Mouse (Mus musculus): Measurements from ENCODE around the gene Olfml2b.

Olfml2b gene

GRCm38 (mm10) chr1:170689773-170690172, 45.4 kb downstream of the Olfml2b start:
- no peak for ATAC-seq (ENCODE audit: insufficient number of reproducible peaks, low FRiP score, low TSS enrichment)

DNA sequence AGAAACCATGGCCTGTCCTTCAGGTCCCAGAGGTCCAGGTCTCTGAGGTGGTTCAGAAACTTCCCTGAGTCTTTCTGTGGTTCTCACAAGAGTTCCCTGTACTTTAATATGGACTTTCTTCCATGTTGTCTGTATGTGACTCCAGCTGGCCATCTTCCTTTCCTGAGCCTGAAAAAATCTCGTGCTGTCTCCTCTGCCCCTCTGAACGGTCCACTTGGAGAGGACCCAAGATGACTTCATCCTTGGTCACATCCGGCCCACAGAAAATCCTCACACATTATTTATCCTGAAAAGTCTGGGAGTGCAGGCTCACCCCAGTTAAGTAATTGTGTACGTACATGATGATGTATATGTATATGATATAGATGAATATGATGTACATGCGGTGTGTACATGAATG, 47.0 kb downstream of the Olfml2b start:
- ATAC-seq (ENCODE audit: insufficient number of reproducible peaks, low FRiP score, low TSS enrichment): no peak

GRCm38 (mm10) chr1:170694821-170695291, 50.5 kb downstream of the Olfml2b start:
- ATAC-seq (ENCODE audit: insufficient number of reproducible peaks, low FRiP score, low TSS enrichment): no peak

DNA sequence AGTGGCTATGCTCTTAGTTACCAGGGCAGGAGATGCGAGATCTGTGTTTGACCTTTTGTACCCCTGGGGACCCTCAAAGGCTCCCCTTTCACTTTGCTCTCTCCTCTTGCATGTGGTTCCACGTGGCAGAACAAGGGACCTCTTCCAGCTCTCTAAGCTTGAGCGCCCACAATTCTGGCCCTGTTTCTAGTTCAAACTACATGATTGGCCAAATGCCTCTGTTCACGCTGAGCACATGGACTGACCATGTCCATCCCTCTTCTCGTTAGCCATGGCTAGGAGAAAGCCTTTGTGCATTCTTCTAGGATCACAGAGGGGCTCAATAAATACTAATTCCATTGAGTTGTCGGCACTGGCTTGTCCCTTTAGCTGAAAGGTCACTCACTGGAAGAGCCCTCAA, 51.0 kb downstream of the Olfml2b start:
- ATAC-seq (ENCODE audit: insufficient number of reproducible peaks, low FRiP score, low TSS enrichment): no peak

GRCm38 (mm10) chr1:170696996-170697395, 52.7 kb downstream of the Olfml2b start:
- ATAC-seq (ENCODE audit: insufficient number of reproducible peaks, low FRiP score, low TSS enrichment): no peak

DNA sequence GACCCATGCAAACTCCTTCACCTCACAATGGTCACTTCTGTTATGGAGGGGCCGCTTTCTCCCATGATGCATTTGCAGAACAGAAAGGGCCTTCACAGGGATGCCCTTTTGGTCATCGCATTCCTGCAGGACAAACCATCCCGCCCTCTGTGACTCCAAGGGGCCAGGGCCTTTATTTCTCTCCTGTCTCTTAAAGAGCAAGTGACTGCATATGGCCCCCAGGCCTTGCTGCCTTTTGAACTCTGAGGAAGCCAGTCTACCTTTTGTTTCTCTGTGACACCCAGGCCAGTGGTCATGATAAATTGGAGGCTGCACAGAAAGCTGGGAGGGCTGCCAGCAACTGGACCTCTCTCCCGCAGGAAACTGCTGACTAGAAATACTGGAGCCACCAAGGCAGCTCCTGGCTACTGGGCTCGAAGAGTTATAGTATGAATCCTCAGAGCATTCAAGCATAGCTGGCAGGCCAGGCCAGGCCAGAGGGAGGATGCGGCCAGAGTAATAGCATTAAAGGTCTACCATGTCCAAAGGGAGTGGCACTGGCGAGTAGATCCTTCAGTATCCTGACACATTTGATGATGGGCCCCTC, 53.5 kb downstream of the Olfml2b start:
- ATAC-seq (ENCODE audit: insufficient number of reproducible peaks, low FRiP score, low TSS enrichment): no peak

DNA sequence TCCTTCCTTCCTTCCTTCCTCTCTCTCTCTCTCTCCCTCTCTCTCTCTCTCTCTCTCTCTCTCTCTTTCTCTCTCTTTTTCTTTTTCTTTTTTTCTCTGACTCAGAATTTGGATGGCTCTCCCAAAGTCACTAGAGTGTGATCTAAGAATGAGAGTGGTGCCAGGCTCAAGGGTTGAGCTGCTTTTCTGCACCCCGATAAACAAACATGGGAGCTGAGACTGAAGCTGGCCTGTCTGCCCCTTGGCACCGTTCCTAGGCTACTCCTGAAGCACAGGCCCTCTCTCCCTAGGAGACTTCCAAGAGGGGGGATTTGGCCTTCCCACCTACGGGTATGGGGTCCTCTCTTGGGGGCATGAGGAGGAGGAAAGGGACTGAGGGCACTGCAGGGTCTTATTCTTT, 54.4 kb downstream of the Olfml2b start:
- no peak for ATAC-seq (ENCODE audit: insufficient number of reproducible peaks, low FRiP score, low TSS enrichment)

GRCm38 (mm10) chr1:170699553-170699952, 55.2 kb downstream of the Olfml2b start:
- ATAC-seq (ENCODE audit: insufficient number of reproducible peaks, low FRiP score, low TSS enrichment): no peak

DNA sequence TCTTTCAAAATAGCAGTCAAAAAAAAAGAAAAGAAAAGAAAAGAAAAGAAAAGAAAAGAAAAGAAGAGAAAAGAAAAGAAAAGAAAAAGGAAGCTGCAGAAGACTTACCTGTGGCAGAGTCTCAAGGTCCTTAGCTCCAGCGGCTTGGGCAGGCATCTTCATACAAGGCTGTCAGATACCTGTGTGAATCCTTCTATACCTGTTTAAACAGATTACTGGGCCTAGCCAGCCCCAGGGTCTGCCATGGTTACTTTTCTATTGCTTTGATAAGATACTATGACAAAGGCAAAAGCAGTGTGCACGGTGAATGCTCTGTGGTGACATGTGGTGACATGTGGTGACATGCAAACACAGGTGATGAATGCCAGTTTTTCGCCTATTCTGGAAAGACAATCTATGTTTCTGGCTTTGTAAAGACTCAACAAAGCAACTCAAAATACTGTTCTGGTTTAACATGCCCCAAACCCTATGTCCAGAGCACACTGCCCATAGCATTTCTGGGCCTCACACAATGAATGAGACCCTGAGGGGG, 56.2 kb downstream of the Olfml2b start:
- ATAC-seq (ENCODE audit: insufficient number of reproducible peaks, low FRiP score, low TSS enrichment): no peak

GRCm38 (mm10) chr1:170701178-170701577, 56.8 kb downstream of the Olfml2b start:
- ATAC-seq (ENCODE audit: insufficient number of reproducible peaks, low FRiP score, low TSS enrichment): no peak

- no peak for ATAC-seq (ENCODE audit: insufficient number of reproducible peaks, low FRiP score, low TSS enrichment)
These were observed 57.2 kb downstream of the Olfml2b start for GRCm38 (mm10) chr1:170701582-170701981.

GRCm38 (mm10) chr1:170702263-170702662, 57.9 kb downstream of the Olfml2b start:
- ATAC-seq (ENCODE audit: insufficient number of reproducible peaks, low FRiP score, low TSS enrichment): no peak

- no peak for ATAC-seq (ENCODE audit: insufficient number of reproducible peaks, low FRiP score, low TSS enrichment)
These were observed 58.6 kb downstream of the Olfml2b start for GRCm38 (mm10) chr1:170702958-170703357.

DNA sequence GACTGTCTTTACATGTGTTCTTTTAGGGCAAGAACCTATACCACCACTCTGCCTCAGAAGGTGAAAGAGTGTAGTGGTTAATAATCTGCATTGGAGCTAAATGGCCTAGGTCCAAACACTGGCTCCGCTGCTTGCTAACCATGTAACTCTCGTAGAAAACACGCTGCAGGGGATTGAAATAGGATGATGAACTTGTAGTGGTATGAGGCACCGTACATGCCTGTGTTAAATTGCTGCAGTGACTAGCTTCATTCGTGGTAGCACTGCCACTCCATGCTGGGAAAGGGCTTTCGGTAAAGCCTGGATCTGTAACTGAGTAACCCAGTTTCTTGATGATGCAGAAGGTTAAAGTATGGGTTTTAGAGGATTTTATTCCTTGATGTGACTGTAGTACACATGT, 59.8 kb downstream of the Olfml2b start:
- no peak for ATAC-seq (ENCODE audit: insufficient number of reproducible peaks, low FRiP score, low TSS enrichment)

GRCm38 (mm10) chr1:170704911-170705594, 60.7 kb downstream of the Olfml2b start:
- no peak for ATAC-seq (ENCODE audit: insufficient number of reproducible peaks, low FRiP score, low TSS enrichment)

DNA sequence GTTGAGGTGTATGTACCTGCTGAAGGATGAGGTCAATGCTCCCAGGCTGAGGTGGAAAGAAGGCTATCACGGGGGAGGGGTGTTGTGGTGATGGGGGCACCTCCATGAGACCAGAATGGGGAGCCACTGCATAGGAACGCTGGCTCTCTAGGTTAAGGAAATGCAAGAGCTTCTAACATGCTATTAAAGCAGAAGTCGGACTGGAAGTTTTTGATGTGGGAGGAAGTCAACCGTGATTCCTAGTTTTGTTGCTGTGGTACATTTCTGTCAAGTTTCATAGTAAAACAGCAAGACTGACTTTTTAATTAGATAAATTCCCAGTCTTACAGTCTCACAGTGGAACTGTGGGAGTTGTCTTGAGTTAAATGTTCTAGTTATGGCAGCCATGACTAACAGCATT, 61.7 kb downstream of the Olfml2b start:
- ATAC-seq (ENCODE audit: insufficient number of reproducible peaks, low FRiP score, low TSS enrichment): no peak

DNA sequence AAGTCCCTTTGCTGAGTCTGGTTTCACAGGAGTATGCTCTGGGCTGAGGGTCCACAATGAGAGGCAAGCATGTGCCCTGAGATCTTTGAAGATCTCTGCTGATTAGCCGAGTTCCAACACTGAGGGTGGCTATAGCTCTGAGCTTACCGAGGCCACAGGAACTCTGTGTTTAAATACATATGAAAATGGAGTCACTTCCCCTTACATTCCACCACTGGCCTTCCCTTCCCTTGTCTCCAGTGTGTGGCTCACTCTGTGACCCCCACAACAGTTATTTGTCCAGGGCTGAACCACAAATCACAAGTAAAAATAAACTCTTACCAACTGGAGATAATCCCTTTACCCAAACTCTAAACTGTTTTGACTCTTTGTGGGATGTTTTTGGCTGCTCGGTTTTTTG, 64.7 kb downstream of the Olfml2b start:
- no peak for ATAC-seq (ENCODE audit: insufficient number of reproducible peaks, low FRiP score, low TSS enrichment)

DNA sequence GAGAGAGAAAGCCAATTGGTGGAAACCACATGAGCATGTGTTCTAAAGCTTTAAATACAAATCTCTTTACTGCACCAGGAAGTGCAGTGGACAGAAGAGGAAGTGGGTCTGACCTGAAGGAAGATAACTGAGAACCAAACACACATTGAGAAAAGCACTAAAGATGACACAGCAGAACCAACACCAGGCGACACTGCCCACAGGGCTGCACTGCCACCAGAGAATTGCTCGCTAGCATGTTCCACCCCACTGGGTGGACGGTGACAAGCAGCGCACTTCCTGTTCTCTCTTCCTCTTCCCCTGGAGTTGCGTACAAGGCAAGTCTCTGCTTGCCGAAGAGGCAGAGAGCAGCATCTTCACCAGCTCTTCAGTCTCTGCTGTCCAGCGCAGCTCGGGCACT, 65.1 kb downstream of the Olfml2b start:
- ATAC-seq (ENCODE audit: insufficient number of reproducible peaks, low FRiP score, low TSS enrichment): no peak

- ATAC-seq (ENCODE audit: insufficient number of reproducible peaks, low FRiP score, low TSS enrichment): no peak
These were observed 65.6 kb downstream of the Olfml2b start for GRCm38 (mm10) chr1:170709969-170710368.

GRCm38 (mm10) chr1:170711731-170712130, 67.4 kb downstream of the Olfml2b start:
- no peak for ATAC-seq (ENCODE audit: insufficient number of reproducible peaks, low FRiP score, low TSS enrichment)

GRCm38 (mm10) chr1:170717241-170717828, 73.0 kb downstream of the Olfml2b start:
- ATAC-seq (ENCODE audit: insufficient number of reproducible peaks, low FRiP score, low TSS enrichment): no peak
